Mouse (Mus musculus) neutrophil, adult 5-6 weeks (primary cell): ENCODE results near the gene Pxn. TPM values are rescaled to one million over a fixed set of nuclear protein-coding genes. Genes with fewer than 3 reads are reported as not detected.
A peak's percentile ranks its signal among the peaks of the same experiment; 100 is the strongest.
"Not testable (repeated sequence)": the region's sequence is repeated elsewhere in the genome, so short reads cannot be mapped to it uniquely, and the experiment has no call there.

Source experiments
- ATAC-seq: fragments of 151-379, 151-347 bp; 2 replicates; pipeline ENCODE4 v1.8.0; 2017; ENCODE audit warnings: mild to moderate bottlenecking, moderate TSS enrichment; ENCODE audit not compliant: insufficient number of reproducible peaks, poor library complexity, low FRiP score, severe bottlenecking; ENCODE audit errors: extremely low read depth
- total RNA-seq: library from RNA; stranded (forward); fragments of 200-1000 nt; gene quantifications from 2 replicates; pipeline ENCODE4 v1.2.3, GENCODE M21; 2017

The Pxn gene
- total RNA-seq, 1 experiment from 2014 or later = 288 TPM

DNA sequence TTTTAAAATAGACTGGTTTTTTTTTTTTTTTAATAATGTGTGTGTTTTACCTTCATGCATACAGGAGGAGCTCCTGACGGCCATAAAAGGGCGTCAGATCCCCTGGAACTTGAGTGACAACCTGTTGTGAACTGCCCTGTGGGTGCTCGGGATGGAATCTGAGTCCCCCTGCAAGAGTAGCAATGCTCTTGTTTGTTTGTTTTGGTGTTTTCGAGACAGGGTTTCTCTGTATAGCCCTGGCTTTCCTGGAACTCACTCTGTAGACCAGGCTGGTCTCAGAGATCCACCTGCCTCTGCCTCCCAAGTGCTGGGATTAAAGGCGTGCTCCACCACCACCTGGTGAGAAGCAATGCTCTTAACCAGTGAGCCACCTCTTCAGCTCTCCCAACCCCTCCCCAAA is 21.5 kb upstream of the Pxn start:
- ATAC-seq = no peak

DNA sequence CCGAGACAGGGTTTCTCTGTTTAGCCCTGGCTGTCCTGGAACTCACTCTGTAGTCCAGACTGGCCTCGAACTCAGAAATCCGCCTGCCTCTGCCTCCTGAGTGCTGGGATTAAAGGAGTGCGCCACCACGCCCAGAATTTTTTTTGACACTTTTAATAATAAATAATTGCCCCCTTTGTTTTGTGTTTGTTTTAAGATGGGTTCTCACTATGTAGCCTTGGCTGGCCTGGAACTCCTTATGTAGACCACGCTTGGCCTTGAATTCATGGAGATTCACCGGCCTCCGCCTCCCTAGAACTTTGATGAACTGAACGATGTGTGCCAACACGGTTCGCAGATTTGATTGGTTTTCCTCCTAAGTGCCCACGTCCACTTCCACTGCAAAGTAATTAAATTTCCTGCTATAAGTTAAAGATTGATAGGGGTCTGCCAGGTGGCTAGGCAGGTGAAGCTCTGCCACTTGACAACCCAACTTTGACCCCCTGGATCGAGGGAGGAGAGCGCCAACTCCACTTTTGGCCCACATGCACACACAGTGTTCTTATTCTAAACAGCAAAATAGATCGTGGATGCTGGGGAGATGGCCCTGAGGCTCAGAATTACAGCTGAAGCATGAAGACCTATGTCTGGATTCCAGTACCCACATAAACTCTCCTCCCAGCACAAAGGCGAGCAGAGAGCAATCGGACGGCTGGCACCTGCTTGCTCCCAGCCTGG is 20.8 kb upstream of the Pxn start:
- no peak for ATAC-seq

DNA sequence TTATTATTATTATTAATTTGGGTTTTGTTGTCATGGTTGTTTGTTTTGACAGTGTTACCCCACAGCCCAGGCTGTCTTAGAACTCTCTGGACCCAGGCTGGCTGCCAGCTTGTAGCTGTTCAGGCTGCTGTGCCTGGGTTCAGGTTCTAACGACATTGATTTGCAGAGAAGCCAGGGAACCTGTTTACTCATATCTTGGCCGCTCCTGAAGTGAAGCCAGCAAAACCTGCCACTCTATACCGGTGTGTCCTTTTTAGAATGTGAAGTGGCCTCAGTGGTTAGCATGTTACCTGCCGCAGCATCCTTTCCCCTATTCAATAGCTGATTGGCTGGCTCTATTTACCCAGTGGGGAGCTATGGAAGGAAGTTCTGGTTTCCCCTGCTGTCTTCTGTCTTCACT is 19.8 kb upstream of the Pxn start:
- no peak for ATAC-seq

DNA sequence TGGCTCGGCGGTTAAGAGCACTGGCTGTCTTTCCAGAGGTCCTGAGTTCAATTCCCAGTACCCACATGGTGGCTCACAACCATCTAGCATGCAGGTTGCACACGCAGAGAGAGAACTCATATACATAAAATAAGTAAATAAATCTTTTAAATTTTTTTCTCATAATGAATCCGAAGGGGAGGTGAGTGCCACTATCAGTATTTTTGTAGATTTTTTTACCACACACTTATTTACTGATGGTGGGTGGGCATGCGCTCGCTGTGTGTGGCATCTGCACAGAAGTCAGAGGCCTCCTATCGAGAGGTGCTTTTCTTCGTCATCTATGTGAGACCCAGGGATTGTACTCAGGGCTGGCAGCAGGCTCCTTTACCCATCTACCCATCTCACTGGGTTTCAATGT is 19.1 kb upstream of the Pxn start:
- ATAC-seq = no peak

DNA sequence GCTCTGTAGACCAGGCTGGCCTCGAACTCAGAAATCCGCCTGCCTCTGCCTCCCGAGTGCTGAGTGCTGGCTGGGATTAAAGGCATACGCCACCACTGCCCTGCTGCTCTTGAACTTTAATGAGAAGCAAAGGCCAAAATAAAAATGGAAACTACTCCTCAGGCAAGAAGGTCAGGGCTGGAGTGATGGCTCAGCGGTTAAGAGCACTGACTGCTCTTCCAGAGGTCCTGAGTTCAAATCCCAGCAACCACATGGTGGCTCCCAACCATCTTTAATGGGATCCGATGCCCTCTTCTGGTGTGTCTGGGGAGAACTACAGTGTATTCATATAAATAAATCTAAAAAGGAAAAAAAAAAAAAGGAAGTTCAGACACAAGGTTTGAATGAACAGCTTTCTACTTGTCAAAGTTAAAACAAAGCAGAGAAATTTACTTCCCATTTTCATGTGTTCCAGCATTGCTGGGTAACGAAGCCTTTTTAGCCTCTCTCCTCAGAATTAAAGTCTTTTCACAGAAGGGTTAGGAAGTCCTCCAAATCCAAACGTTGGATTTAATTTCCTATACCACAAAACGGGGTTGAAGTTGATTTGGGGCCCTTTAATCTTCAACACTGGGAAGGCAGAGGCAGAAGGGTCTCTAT is 18.4 kb upstream of the Pxn start:
- no peak for ATAC-seq

DNA sequence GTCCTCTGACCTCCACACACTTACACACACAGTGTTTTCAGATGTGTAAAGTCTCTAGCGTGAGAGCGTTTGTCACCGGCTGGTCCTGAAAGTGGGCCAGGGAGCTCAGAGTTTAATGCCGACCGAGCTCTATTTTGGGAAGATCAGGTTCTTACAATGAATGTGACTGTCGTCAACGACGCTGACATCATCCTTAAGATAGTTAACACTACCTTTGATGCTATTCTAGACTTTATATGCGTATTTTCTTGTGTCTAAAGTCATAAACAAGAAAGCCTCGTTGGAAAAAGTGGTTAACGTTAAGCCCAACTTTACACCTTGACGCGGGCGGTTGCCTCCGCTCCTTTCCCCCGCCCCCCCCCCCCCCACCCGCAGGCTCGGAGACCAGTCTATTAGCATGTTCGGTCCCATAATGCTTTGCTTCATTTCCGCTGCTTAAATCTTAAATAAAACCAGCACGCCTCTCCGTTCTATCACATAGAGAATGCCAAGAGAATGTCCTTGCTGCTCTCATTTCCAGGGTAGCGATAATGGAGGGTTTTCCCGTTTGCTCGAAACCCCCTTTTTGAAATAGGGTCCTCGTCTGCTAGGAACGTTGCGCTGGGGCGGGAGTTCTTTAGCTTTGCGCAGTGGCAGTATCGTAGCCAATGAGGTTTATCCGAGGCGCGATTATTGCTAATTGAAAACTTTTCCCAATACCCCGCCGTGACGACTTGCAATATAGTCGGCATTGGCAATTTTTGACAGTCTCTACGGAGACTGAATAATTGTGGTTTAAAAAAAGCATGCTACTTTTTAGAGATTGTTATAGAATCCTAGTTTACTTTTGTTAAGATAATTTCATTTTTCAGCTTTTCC is 17.4 kb upstream of the Pxn start:
- ATAC-seq = peak; percentile 32

DNA sequence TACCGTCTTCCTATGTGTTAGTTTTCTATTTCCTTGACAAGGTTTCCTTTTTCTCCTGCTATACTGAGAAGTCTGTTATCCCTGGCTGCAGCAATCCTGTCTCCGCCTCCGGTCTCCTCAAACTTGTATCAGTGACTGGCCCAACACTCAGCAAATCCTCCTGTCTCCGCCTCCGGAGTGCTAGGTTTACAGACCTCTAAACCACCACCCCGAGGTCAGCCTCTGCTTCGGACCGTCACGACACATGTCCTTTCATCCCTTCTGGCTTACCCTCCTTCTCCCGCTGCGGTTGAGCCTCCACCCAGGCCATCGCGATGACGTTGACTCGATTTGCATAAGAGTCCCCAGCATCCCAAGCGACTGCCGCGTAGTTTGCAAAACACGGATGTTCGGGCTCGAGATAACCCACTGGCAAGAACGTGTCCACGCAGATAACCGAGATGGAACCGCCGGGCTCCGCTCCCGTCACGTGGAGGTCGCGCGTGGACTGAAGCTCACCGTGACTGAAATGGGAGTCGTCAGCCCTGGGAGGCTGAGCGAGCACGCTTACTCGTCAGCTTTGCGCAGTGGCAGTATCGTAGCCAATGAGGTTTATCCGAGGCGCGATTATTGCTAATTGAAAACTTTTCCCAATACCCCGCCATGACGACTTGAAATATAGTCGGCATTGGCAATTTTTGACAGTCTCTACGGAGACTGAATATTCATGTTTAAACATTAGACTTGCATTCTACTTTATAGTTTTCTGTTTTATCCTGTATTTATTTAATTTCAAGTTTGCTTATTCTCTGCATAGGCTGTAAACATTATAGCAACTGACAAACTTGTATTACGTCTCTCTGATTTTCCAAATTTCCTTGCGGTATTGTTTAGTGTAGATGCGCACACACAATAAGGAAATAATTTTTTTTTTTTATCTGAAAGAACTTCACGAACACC is 16.5 kb upstream of the Pxn start:
- ATAC-seq = peak; percentile 76

DNA sequence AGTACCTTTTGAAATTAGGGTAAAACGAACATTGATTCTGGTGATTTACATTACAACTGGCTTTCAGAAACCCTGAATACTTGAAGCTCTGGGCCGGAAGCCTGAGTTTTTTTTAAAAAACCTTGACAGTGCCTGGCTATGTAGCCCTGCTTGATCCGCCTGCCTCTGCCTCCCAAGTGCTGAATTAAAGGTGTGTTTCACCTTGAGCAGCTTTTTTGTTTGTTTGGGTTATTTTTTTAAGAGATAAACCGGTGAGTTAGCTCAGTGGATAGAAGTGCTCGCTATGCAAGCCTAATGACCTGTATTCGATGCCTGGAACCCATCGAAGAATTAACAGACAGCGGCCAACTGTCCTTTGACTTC is 15.9 kb upstream of the Pxn start:
- ATAC-seq = no peak

DNA sequence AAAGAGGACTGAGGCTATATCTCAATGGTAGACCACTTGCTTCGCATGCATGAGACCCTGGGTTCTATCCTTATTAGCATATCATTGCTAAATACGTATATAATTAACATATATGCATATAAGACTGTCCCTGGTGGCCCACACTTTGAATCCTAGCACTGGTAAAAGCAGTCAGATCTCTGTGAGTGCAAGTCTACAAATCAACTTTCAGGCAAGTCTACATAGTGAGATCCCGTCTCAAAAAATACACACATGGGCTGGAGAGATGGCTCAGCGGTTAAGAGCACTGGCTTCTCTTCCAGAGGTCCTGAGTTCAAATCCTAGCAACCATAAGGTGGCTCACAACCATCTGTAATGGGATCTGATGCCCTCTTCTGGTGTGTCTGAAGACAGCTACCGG is 15.4 kb upstream of the Pxn start:
- ATAC-seq = no peak

DNA sequence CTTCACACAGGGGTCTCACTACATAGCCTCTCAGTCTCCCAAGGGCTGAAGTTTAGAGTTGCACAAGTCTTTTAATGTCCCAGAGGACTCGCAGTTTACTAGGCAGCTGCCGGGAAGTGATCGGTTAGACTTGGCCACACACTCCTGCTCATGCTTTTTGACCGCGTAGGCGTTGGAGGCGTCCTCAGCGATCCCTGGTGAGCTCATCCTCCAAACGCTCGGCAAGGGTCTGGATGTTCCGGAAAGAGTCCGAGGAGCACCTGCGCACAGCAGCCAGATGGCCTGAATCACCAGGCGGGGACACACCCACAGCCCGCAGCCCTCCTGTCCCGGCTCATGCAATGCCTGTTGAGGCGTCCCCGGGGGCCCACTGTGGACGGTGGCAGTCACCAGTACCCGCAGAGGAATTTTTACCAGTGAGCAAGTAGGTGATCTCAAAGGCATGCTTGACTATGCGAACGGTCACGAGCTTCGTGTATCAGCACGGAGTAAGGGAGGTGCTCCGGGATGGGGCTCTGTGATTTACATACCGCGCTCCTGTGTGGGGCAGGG is 14.6 kb upstream of the Pxn start:
- ATAC-seq = no peak

DNA sequence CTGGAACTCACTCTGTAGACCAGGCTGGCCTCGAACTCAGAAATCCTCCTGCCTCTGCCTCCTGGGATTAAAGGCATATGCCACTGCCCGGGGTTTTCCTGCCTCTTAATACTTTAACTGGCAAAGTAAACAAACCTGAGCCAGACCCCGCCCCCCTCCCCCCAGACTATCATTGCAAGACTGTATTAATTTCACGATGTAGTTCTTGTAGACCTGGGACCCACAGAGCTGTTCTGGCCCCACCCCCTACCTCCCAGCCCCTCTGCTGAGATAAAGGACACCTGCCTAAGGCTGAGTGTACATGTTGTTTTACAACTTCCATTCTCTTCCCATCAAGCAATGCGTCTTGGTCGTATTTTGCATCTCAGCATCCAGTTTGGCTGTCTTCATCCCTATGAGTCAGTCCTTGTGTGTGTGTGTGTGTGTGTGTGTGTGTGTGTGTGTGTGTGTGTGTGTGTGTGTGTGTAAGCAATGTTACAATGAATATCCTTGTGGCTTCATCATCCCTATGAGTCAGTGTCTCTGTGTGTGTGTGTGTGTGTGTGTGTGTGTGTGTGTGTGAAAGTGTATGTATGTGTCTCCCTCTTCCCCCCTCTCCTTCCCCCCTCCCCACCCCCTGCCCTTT is 13.7 kb upstream of the Pxn start:
- ATAC-seq = no peak

DNA sequence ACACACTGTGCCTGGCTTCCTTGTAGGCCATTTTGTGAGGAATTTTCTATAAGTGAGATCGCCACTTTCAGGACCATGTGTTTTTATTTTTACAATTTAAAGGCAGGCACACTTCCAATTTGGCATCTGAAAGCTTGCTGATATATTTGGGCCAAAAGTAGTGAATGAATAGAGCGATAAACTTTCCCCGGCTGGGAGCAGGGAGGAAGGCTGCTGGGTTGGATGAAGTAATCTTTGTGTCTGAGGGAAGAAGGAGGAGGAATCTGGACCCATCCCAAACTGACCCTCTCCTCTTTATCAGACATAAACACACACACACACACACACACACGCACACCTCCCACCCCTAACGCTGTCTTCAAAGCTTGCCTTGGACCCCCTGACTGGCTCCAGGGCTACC is 13.0 kb upstream of the Pxn start:
- ATAC-seq = no peak

DNA sequence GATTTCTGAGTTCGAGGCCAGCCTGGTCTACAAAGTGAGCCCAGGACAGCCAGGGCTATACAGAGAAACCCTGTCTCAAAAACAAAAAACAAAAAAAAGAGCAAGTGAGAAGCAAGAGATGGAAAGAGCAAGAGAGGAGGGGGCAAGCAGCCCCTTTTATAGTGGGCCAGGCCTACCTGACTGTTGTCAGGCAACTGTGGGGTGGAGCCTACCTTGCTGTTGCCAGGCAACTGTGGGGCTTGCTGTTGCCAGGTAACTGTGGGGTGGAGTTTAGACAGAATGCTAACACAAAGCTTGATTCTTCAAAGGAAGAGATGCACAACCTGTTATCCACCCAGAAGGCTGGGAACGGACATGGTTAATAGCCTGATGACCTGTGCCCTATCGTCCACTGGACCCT is 10.9 kb upstream of the Pxn start:
- not testable (repeated sequence) for ATAC-seq

DNA sequence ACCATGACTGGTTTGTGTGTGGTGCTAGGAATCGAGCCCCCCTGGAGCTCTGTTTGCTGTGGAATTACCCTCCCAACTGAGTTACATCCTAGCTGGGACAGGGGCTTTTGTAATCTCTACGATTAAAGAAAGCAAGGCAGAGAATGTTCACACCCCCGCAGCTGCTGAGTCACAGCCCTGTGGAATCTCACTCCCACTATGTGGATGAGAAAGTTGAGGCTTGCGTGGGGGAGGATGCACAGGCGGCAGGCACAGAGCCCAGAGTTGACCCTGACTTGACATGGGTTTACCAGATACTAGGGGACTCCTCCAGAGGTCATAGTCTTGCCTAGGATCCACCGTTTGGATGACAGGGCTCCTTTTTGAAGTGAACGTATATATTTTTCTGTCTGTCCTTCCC is 9.4 kb upstream of the Pxn start:
- ATAC-seq = no peak

DNA sequence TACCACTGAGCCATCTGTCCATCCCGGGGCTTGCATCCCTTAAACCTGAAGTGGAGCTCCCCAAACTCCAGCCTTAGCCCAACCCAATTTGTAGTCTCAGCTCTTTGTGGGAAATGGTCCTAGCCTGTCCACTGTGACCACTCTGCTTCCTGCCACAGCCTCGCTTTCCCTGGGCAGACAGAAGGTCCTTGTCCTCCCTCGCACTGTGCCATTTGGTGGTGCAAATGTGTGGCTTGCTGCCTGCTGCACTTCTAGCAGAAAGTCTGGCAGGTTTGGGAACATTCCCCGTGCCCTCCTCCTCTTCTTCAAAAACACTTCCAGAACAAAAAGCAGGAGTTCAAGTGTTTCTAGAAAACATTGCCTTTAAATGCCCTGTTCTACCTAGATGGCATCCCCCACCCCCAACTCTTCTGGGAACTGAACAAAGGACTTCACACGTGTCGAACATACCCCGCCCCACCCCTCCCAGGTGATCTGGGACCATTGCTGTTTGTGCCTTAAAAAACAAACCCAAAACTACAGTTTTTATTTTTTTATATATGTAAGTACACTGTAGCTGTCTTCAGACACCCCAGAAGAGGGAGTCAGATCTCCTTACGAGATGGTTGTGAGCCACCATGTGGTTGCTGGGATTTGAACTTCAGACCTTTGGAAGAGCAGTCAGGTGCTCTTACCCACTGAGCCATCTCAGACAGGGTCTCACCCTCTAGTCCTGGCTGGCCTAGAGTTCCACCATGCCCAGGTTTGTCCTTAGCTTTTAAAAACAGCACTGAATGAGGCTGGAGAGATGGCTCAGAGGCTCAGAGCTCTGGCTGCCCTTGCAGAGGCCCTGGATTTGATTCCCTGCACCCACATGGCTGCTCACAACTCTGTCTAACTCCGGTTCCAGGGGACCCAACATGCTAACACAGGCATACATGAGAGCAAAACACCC is 7.9 kb upstream of the Pxn start:
- ATAC-seq = no peak

DNA sequence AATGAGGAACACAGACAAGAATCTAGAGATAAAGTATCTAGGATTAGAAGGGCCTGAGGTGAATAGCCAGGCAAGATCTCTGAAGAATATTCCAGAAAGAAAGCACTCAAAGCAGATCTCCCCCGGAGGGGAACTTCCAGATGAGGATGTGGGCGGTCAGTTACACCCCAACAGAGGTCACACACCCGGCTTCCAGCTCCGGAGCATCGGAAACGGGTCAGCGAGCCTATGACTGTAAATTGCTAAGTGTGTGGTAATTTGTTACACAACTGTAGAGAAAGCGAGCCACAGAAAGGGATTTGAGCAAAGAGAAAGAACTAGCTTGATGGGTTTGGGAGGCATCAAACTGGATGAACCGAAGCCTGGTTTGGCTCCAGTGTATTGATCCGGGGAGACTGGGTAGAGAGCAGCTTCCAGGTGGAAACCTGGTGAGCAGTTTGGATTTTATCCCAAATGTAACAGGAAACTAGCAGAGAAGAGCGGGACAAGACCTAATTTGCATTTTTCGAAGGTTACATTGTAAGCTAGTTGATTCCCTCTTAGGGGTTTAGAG is 6.0 kb upstream of the Pxn start:
- peak; percentile 97 for ATAC-seq

DNA sequence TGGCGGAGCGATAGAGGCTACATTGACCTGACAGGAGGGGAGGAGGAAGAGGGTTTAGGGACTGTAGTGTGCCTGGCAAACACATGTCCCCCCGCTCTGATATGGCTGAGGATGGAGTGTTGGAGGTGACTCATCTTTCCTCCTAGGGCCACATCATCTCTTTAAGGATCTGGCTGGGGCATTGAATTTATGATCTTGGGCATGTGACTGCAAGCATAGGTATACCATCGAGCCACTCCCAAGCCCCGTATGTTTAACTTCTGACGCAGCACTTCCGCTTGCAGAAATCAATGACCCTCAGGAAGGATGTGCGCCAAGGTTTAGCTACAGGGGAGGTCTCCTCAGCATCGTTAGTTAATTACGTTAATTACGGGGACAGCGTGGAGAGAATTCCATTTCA is 3.4 kb upstream of the Pxn start:
- no peak for ATAC-seq
